Mouse (Mus musculus): ENCODE data around the gene Atl2. TPM values are rescaled to one million over a fixed set of nuclear protein-coding genes. Genes with fewer than 3 reads are reported as not detected.

The Atl2 gene
- polyA plus RNA-seq, 1 experiment from 2014 or later = 42.4 TPM

GRCm38 (mm10) chr17:79926486-79926885, 30.6 kb upstream of the Atl2 start:
- Histone ChIP-seq H3K9ac (replicated peaks; ENCODE audit: low read depth, low read length) (no peak overlapping the region), H3K4me1 (ENCODE audit: control insufficient read depth, insufficient read depth, low read length) (no peaks in the 10 kb centered on the region), H3K4me3 (ENCODE audit: low read depth, low read length) (no peak overlapping the region), H3K27me3 (ENCODE audit: control insufficient read depth, insufficient read depth, low read length) (no peaks in the 10 kb centered on the region), H3K9me3 (ENCODE audit: control insufficient read depth, low read depth, low read length) (no peaks in the 10 kb centered on the region), H3K36me3 (ENCODE audit: control insufficient read depth, insufficient read depth, low read length) (no peaks in the 10 kb centered on the region), H3K4me2 (replicated peaks; ENCODE audit: low read depth, low read length) (no peak overlapping the region), H3K27ac (ENCODE audit: low read length) (no peak overlapping the region)
- peak; percentile 63; the same call in 1 of the 2 replicates for ATAC-seq (ENCODE audit: insufficient number of reproducible peaks, insufficient read depth, low FRiP score, low read depth)
- 88% methylated on average over 3 of the region's 3 CpGs for WGBS

GRCm38 (mm10) chr17:79925865-79926421, 30.0 kb upstream of the Atl2 start:
- Histone ChIP-seq H3K4me1 (ENCODE audit: control insufficient read depth, insufficient read depth, low read length) (no peaks in the 10 kb centered on the region), H3K9ac (replicated peaks; ENCODE audit: low read depth, low read length) (no peak overlapping the region), H3K4me3 (ENCODE audit: low read depth, low read length) (no peak overlapping the region), H3K27ac (ENCODE audit: low read length) (no peak overlapping the region), H3K4me2 (replicated peaks; ENCODE audit: low read depth, low read length) (no peak overlapping the region), H3K36me3 (ENCODE audit: control insufficient read depth, insufficient read depth, low read length) (no peaks in the 10 kb centered on the region), H3K9me3 (ENCODE audit: control insufficient read depth, low read depth, low read length) (no peaks in the 10 kb centered on the region), H3K27me3 (ENCODE audit: control insufficient read depth, insufficient read depth, low read length) (no peaks in the 10 kb centered on the region)
- no peak for ATAC-seq (ENCODE audit: insufficient number of reproducible peaks, insufficient read depth, low FRiP score, low read depth)
- WGBS = 81% methylated on average over 11 of the region's 11 CpGs

GRCm38 (mm10) chr17:79920355-79920754, 24.4 kb upstream of the Atl2 start:
- H3K4me2 ChIP-seq (replicated peaks; ENCODE audit: low read depth, low read length) = no peak overlapping the region
- WGBS = 83% methylated on average over 2 of the region's 2 CpGs
- no peak overlapping the region for H3K9ac ChIP-seq (replicated peaks; ENCODE audit: low read depth, low read length)
- H3K4me1 ChIP-seq (ENCODE audit: control insufficient read depth, insufficient read depth, low read length) = no peaks in the 10 kb centered on the region
- no peaks in the 10 kb centered on the region for H3K36me3 ChIP-seq (ENCODE audit: control insufficient read depth, insufficient read depth, low read length)
- H3K9me3 ChIP-seq (ENCODE audit: control insufficient read depth, low read depth, low read length) = no peaks in the 10 kb centered on the region
- H3K27me3 ChIP-seq (ENCODE audit: control insufficient read depth, insufficient read depth, low read length) = no peaks in the 10 kb centered on the region
- no peak overlapping the region for H3K4me3 ChIP-seq (ENCODE audit: low read depth, low read length)
- ATAC-seq (ENCODE audit: insufficient number of reproducible peaks, insufficient read depth, low FRiP score, low read depth) = no peak
- no peak overlapping the region for H3K27ac ChIP-seq (ENCODE audit: low read length)

DNA sequence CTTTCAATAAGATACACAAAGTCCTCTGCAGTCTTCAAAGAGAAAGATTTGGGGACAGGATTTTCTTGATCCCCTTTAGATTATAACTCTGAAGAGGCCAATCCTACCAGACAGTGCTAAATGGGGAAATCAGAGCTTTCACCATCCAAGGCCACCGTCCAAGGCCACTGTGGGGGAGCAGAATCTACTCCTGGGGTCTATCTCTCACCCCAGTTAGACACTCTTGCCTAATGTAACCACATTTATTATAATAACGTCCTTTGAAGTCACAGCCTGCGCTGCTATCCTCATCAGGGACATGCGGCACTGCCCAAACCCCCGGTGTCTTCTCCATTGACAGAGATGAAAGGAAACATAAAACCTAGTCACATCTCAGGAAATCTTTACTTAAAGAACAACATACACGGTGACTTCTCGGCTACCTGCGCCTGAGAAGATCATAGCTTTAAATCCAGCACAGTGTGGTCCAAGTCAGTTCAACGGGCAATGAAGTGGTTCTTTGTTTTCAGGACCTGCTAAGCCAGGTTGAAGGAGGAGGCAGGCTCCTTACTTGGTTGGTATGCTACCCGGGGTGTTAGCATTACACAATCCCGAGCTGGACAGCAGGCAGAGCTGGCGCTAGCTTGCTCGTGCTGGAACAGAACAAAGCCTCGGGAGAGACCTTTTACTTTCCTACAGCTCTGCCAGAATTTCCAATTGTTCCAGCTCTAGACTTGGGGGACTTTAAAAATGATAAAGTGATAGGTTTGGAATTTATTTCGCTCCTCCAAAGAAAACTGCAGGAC, 23.8 kb upstream of the Atl2 start:
- WGBS = 67% methylated on average over 15 of the region's 15 CpGs
- H3K4me2 ChIP-seq (replicated peaks; ENCODE audit: low read depth, low read length) = no peak overlapping the region
- H3K27me3 ChIP-seq (ENCODE audit: control insufficient read depth, insufficient read depth, low read length) = no peaks in the 10 kb centered on the region
- H3K9ac ChIP-seq (replicated peaks; ENCODE audit: low read depth, low read length) = no peak overlapping the region
- 0 out of 2 replicates have a peak, but pooled peaks have one; percentile 28 for ATAC-seq (ENCODE audit: insufficient number of reproducible peaks, insufficient read depth, low FRiP score, low read depth)
- no peaks in the 10 kb centered on the region for H3K36me3 ChIP-seq (ENCODE audit: control insufficient read depth, insufficient read depth, low read length)
- no peaks in the 10 kb centered on the region for H3K4me1 ChIP-seq (ENCODE audit: control insufficient read depth, insufficient read depth, low read length)
- no peaks in the 10 kb centered on the region for H3K9me3 ChIP-seq (ENCODE audit: control insufficient read depth, low read depth, low read length)
- H3K4me3 ChIP-seq (ENCODE audit: low read depth, low read length) = no peak overlapping the region
- no peak overlapping the region for H3K27ac ChIP-seq (ENCODE audit: low read length)

- H3K9ac ChIP-seq (replicated peaks; ENCODE audit: low read depth, low read length) = no peak overlapping the region
- no peak overlapping the region for H3K27ac ChIP-seq (ENCODE audit: low read length)
- H3K4me3 ChIP-seq (ENCODE audit: low read depth, low read length) = no peak overlapping the region
- no peaks in the 10 kb centered on the region for H3K27me3 ChIP-seq (ENCODE audit: control insufficient read depth, insufficient read depth, low read length)
- H3K4me1 ChIP-seq (ENCODE audit: control insufficient read depth, insufficient read depth, low read length) = no peaks in the 10 kb centered on the region
- WGBS = 24% methylated on average over 9 of the region's 9 CpGs
- peak; percentile 86 for ATAC-seq (ENCODE audit: insufficient number of reproducible peaks, insufficient read depth, low FRiP score, low read depth)
- H3K9me3 ChIP-seq (ENCODE audit: control insufficient read depth, low read depth, low read length) = no peaks in the 10 kb centered on the region
- no peaks in the 10 kb centered on the region for H3K36me3 ChIP-seq (ENCODE audit: control insufficient read depth, insufficient read depth, low read length)
- H3K4me2 ChIP-seq (replicated peaks; ENCODE audit: low read depth, low read length) = no peak overlapping the region
Measured at GRCm38 (mm10) chr17:79918484-79919004, 22.6 kb upstream of the Atl2 start.

DNA sequence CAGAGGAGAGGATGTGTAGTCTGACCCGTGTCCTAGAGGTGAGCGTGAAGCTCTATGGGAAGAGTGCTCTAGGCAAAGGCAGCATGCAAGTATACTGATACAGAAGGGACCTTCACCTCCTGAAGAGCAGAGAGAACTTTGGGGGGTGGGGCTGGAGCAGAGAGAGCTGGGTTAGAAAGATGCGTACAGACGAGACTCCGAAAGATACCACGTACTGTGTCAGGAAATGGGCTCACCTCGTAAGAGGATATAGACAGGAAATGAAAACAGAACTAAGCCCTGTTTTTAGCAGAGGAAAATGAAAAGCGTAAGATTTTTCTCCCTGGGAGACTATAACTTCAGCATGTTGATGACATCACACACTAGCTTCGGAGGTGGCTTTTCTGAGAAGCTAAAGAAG, 21.1 kb upstream of the Atl2 start:
- H3K9me3 ChIP-seq (ENCODE audit: control insufficient read depth, low read depth, low read length) = no peaks in the 10 kb centered on the region
- H3K4me2 ChIP-seq (replicated peaks; ENCODE audit: low read depth, low read length) = no peak overlapping the region
- no peaks in the 10 kb centered on the region for H3K27me3 ChIP-seq (ENCODE audit: control insufficient read depth, insufficient read depth, low read length)
- no peak for ATAC-seq (ENCODE audit: insufficient number of reproducible peaks, insufficient read depth, low FRiP score, low read depth)
- no peaks in the 10 kb centered on the region for H3K4me1 ChIP-seq (ENCODE audit: control insufficient read depth, insufficient read depth, low read length)
- H3K27ac ChIP-seq (ENCODE audit: low read length) = no peak overlapping the region
- no peak overlapping the region for H3K4me3 ChIP-seq (ENCODE audit: low read depth, low read length)
- no peaks in the 10 kb centered on the region for H3K36me3 ChIP-seq (ENCODE audit: control insufficient read depth, insufficient read depth, low read length)
- WGBS = 77% methylated on average over 9 of the region's 9 CpGs
- H3K9ac ChIP-seq (replicated peaks; ENCODE audit: low read depth, low read length) = no peak overlapping the region

DNA sequence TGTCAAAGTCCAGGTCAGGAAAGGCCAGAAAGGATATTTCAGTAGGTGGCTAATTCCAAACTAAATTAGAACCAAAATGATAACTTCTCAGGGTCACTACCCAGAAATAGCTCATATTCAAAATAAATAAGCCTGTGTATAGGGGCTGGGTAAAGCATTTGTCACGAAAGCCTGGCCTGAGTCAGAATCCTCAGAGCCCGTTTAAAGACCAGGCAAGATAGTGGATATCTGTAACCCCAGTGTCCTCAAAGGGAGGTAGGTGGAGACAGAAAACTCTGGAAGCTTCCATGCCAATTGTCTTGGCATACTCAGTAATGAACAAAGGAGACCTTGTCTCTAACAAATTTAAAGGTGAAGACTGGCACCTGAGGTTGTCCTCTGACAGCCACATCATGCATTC, 16.3 kb upstream of the Atl2 start:
- Histone ChIP-seq H3K36me3 (ENCODE audit: control insufficient read depth, insufficient read depth, low read length) (no peaks in the 10 kb centered on the region), H3K27me3 (ENCODE audit: control insufficient read depth, insufficient read depth, low read length) (no peaks in the 10 kb centered on the region), H3K9ac (replicated peaks; ENCODE audit: low read depth, low read length) (no peak overlapping the region), H3K27ac (ENCODE audit: low read length) (no peak overlapping the region), H3K4me3 (ENCODE audit: low read depth, low read length) (no peak overlapping the region), H3K9me3 (ENCODE audit: control insufficient read depth, low read depth, low read length) (no peaks in the 10 kb centered on the region), H3K4me1 (ENCODE audit: control insufficient read depth, insufficient read depth, low read length) (no peaks in the 10 kb centered on the region), H3K4me2 (replicated peaks; ENCODE audit: low read depth, low read length) (no peak overlapping the region)
- 59% methylated on average over 2 of the region's 2 CpGs for WGBS
- no peak for ATAC-seq (ENCODE audit: insufficient number of reproducible peaks, insufficient read depth, low FRiP score, low read depth)

DNA sequence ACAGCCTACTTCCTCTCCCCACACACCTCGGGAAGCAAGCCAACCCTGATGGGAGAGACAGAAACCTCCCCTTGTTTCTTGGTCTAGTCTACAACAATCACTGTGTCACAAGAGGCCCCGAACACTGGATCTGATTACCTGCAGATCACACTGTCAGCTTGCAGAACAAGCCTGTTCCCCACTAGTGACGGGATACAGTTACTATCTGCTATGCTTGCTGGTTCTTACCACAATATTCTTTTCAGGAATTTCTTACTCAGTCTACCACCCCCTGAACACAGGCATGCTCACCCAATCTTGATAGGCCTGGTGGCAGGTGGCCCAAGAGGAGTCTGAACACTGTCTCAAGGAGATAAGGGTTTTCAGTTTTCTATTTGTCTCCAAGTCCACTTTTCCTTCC, 15.8 kb upstream of the Atl2 start:
- ATAC-seq (ENCODE audit: insufficient number of reproducible peaks, insufficient read depth, low FRiP score, low read depth) = no peak

More for the DNA sequence above, 15.8 kb upstream of the Atl2 start:
- no peak overlapping the region for H3K4me3 ChIP-seq (ENCODE audit: low read depth, low read length)
- no peaks in the 10 kb centered on the region for H3K9me3 ChIP-seq (ENCODE audit: control insufficient read depth, low read depth, low read length)
- H3K36me3 ChIP-seq (ENCODE audit: control insufficient read depth, insufficient read depth, low read length) = no peaks in the 10 kb centered on the region
- WGBS = 69% methylated on average over 3 of the region's 3 CpGs
- H3K4me1 ChIP-seq (ENCODE audit: control insufficient read depth, insufficient read depth, low read length) = no peaks in the 10 kb centered on the region
- no peak overlapping the region for H3K4me2 ChIP-seq (replicated peaks; ENCODE audit: low read depth, low read length)
- no peak overlapping the region for H3K9ac ChIP-seq (replicated peaks; ENCODE audit: low read depth, low read length)
- H3K27me3 ChIP-seq (ENCODE audit: control insufficient read depth, insufficient read depth, low read length) = no peaks in the 10 kb centered on the region
- no peak overlapping the region for H3K27ac ChIP-seq (ENCODE audit: low read length)
